Mouse (Mus musculus) heart, embryonic 10.5 days (tissue): ENCODE data around the gene Crim1. TPM values are rescaled to one million over a fixed set of nuclear protein-coding genes. Genes with fewer than 3 reads are reported as not detected.

ENCODE experiments used
- DNase-seq: peaks from one replicate; pipeline ENCODE4 v3.0.0-alpha.2; 2017; ENCODE audit warnings: low spot score
- H3K27ac ChIP-seq: fragments of 300-500 bp; sonication (generic); 2 replicates; pipeline ENCODE4 v1.5.1; 2016; ENCODE audit warnings: mild to moderate bottlenecking
- H3K27me3 ChIP-seq: fragments of 300-500 bp; sonication (generic); 2 replicates; pipeline ENCODE4 v1.6.1; 2016; ENCODE audit warnings: mild to moderate bottlenecking; ENCODE audit not compliant: poor library complexity, insufficient read depth, severe bottlenecking
- H3K36me3 ChIP-seq: fragments of 300-500 bp; sonication (generic); 2 replicates; pipeline ENCODE4 v1.6.1; 2016; ENCODE audit warnings: mild to moderate bottlenecking, moderate library complexity
- H3K4me1 ChIP-seq: fragments of 300-500 bp; sonication (generic); 2 replicates; pipeline ENCODE4 v1.6.1; 2016; ENCODE audit warnings: mild to moderate bottlenecking
- H3K4me3 ChIP-seq: fragments of 300-500 bp; sonication (generic); 2 replicates; pipeline ENCODE4 v1.5.1; 2016; ENCODE audit warnings: mild to moderate bottlenecking, moderate library complexity
- H3K9me3 ChIP-seq: fragments of 300-500 bp; sonication (generic); 2 replicates; pipeline ENCODE4 v1.6.1; 2016; ENCODE audit warnings: mild to moderate bottlenecking, moderate library complexity
- WGBS: fragments of 180-500 bp; shearing (Covaris S2); methylation state at CpG from one replicate; pipeline ENCODE4 v1.1.7; 2016; 5-methylcytosine and 5-hydroxymethylcytosine counted together
- polyA plus RNA-seq: library from polyadenylated mRNA; unstranded; fragments of >200 nt; fragmentation: Nextera tagmentation; extraction: Ambion mirVana; gene quantifications from 2 replicates; pipeline ENCODE4 v1.2.1, GENCODE M21; 2016

Crim1 gene
- polyA plus RNA-seq, 1 experiment from 2014 or later, result 3.6 TPM

DNA sequence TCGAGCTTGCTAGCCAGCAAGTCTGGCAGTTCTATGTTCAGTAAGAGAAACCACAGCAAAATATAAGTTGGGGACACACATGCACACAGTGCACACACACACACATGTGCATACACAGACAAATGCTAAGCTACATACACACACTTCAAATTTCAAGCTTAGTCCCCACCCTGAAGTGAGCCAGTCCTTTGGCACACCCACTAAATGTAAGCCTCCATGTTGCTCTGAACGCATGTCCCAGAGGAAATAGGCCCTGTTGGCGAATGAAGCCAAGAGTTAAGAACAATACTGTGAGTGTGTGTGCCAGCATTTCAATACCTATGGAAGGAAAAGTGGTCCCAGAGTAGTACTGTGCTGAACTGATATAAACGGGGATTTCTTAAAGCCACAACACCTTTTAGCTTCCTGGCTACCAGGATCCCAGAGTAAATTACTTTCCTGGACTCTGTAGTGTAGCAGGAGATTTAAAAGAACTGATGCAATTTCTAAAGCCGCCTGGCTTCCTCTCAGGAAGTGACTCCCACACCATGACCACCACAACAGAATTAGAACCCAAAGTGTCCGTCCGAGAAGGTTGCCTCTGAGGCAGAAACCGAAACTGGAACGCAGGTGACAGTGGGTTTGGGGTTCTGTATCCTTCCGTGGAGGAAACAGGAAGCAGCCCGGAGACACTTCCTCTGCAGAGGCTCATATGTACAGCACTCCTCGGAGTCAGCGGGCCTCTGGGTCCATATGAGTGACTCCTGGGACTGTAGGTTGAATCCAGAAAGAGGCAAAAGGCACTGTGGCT, 162.1 kb downstream of the Crim1 start:
- peaks cover 3% of the 10 kb centered on the region; the same call in 1 of the 2 replicates for H3K36me3 ChIP-seq
- peaks cover 6% of the 10 kb centered on the region; the same call in 1 of the 2 replicates for H3K4me1 ChIP-seq
- no peaks in the 10 kb centered on the region for H3K27me3 ChIP-seq
- H3K27ac ChIP-seq, result peak overlapping the region; percentile 42; the same call in 1 of the 2 replicates
- DNase-seq, result no peak
- no peaks in the 10 kb centered on the region for H3K9me3 ChIP-seq
- no peak overlapping the region for H3K4me3 ChIP-seq
- 67% methylated on average over 13 of the region's 13 CpGs for WGBS

DNA sequence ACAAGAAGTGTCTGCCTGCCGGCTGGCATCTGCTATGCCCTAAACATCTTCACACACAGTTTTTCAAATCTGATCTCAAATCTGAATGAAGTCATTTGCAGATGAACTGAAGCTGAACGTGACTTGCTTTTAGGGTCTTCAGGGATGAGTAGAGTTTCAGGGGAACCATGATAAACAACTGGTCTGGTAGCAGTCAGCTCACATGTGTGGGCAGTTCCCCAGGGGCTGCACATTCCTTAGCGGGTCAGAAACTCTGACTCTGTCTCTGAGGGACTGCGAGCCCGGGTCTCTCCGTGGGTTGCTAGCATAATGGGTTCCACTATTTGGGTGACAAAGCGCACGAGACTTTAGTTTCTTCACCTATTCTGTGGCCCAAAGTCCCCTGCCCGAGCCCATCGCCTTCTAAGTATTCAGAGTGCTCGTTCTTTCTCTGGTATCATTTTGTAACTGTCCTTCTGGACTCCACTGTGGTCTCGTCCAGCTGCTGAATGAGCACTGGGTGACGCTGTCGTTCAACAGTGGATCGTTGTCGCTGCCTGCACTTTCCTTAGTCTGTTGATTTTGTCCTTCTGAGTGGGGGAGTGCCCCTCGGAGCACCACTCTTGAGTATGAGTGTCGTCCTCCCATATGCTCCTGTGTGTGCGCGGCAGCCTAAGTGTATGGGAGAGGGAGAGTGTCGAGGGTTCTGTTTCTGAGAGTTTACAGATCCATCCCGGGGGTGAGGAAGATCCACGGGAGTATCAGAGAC, 164.7 kb downstream of the Crim1 start:
- Histone ChIP-seq H3K36me3 (peaks cover 16% of the 10 kb centered on the region), H3K4me1 (peaks cover 6% of the 10 kb centered on the region; the same call in 1 of the 2 replicates), H3K9me3 (no peaks in the 10 kb centered on the region), H3K27ac (no peak overlapping the region), H3K4me3 (no peak overlapping the region), H3K27me3 (no peaks in the 10 kb centered on the region)
- WGBS, result 81% methylated on average over 23 of the region's 23 CpGs
- DNase-seq, result no peak

DNA sequence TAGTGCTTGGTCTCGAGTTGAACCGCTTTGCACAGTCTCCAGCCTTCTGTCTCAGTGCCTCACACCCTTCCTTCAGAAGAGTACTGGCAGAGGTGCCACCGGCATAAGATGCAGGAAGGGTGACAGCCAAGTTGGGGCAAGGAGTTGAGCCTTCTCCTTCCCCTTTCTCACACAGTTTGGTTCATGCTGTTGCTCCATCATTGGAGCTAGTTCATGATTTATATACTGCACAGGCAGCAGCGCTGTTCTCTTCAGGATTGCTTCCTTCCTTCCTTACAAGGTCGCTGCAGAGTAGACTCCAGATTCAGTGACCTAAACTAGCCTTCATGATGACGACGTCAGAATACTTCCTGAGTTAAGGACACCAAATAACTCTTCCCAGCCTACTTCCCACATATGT, 166.0 kb downstream of the Crim1 start:
- WGBS, result 79% methylated on average over 7 of the region's 7 CpGs

DNA sequence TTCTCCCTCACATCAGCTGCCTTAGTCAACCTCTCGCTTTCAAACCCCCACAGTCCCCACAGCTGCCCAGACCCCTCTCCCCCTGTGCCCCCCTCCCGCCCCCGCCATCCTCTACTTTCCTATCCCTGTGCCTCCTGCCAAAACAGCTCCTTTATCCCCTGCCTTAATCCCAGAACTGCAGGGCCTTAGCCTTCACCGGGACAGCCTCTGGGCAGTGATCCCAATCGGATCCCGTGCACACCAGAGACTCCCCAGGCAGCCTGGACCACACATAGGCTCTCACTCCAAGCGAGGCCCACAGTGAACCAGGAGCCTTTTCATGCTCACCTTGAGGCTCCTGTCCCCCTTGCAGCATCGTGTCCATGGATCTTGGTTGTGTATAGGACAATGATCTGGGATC, 168.4 kb downstream of the Crim1 start:
- 86% methylated on average over 8 of the region's 8 CpGs for WGBS
- Histone ChIP-seq H3K27me3 (no peaks in the 10 kb centered on the region), H3K4me3 (no peak overlapping the region), H3K4me1 (no peaks in the 10 kb centered on the region), H3K27ac (no peak overlapping the region), H3K9me3 (no peaks in the 10 kb centered on the region), H3K36me3 (peaks cover 21% of the 10 kb centered on the region)
- no peak for DNase-seq

More for the DNA sequence above, 166.0 kb downstream of the Crim1 start:
- Histone ChIP-seq H3K27ac (no peak overlapping the region), H3K4me3 (no peak overlapping the region), H3K36me3 (peaks cover 16% of the 10 kb centered on the region), H3K27me3 (no peaks in the 10 kb centered on the region), H3K4me1 (peaks cover 6% of the 10 kb centered on the region; the same call in 1 of the 2 replicates), H3K9me3 (no peaks in the 10 kb centered on the region)
- DNase-seq, result no peak

- no peaks in the 10 kb centered on the region for H3K4me1 ChIP-seq
- H3K27ac ChIP-seq, result no peak overlapping the region
- no peak for DNase-seq
- H3K27me3 ChIP-seq, result no peaks in the 10 kb centered on the region
- H3K36me3 ChIP-seq, result peaks cover 26% of the 10 kb centered on the region
- H3K9me3 ChIP-seq, result no peaks in the 10 kb centered on the region
- no peak overlapping the region for H3K4me3 ChIP-seq
- 73% methylated on average over 1 of the region's 1 CpGs for WGBS
These were observed 170.4 kb downstream of the Crim1 start for GRCm38 (mm10) chr17:78370445-78370844.

DNA sequence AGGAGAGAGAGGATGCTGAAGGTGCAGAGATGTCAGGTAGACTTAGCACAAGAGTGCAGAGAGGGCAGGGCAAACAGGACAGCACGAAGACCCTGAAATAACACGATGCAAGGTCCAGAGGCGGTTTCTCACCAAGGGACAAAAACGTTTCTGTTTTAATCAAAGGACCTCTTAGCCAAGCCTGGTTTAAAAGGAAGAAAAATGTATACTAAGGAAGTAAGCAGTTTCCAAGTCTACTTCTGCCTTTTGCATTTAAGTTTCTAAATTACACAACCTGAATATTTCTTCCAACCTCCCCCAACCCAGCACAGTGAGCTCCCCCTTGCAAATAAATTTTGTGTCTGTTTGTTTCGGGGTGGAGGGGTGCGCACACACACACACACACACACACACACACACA, 173.1 kb downstream of the Crim1 start:
- H3K27ac ChIP-seq, result no peak overlapping the region
- H3K27me3 ChIP-seq, result no peaks in the 10 kb centered on the region
- no peak overlapping the region for H3K4me3 ChIP-seq
- H3K36me3 ChIP-seq, result peaks cover 26% of the 10 kb centered on the region
- WGBS, result 85% methylated on average over 6 of the region's 6 CpGs
- DNase-seq, result no peak
- H3K9me3 ChIP-seq, result no peaks in the 10 kb centered on the region
- peaks cover 3% of the 10 kb centered on the region; the same call in 1 of the 2 replicates for H3K4me1 ChIP-seq

GRCm38 (mm10) chr17:78373849-78374248, 173.8 kb downstream of the Crim1 start:
- DNase-seq, result no peak
- H3K9me3 ChIP-seq, result no peaks in the 10 kb centered on the region
- H3K27me3 ChIP-seq, result no peaks in the 10 kb centered on the region
- peaks cover 25% of the 10 kb centered on the region for H3K36me3 ChIP-seq
- H3K27ac ChIP-seq, result no peak overlapping the region
- H3K4me3 ChIP-seq, result no peak overlapping the region
- 88% methylated on average over 8 of the region's 8 CpGs for WGBS
- H3K4me1 ChIP-seq, result peaks cover 3% of the 10 kb centered on the region; the same call in 1 of the 2 replicates

DNA sequence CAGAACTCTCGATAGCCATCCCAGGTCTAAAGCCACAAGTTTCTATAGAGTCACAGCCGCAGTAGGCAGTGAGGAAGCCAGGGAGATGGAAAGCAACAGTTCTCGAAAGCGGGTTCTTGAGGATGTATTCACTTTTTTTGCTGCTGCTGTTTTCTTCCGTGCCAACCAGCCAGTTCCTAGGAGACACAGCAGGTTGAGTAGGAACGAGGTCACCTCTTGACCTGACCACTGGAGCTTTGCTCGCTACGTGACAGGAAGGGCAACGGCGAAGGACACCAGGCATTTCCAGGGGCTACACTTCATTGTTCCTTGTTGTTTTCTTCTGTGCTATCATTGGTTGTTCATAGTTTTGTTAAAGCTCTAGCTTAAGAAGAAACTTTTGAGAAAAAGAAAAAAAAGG, 174.7 kb downstream of the Crim1 start:
- Histone ChIP-seq H3K36me3 (peaks cover 25% of the 10 kb centered on the region), H3K4me1 (peaks cover 3% of the 10 kb centered on the region; the same call in 1 of the 2 replicates), H3K9me3 (no peaks in the 10 kb centered on the region), H3K27ac (no peak overlapping the region), H3K27me3 (no peaks in the 10 kb centered on the region), H3K4me3 (no peak overlapping the region)
- DNase-seq, result peak; percentile 63
- 60% methylated on average over 10 of the region's 10 CpGs for WGBS

DNA sequence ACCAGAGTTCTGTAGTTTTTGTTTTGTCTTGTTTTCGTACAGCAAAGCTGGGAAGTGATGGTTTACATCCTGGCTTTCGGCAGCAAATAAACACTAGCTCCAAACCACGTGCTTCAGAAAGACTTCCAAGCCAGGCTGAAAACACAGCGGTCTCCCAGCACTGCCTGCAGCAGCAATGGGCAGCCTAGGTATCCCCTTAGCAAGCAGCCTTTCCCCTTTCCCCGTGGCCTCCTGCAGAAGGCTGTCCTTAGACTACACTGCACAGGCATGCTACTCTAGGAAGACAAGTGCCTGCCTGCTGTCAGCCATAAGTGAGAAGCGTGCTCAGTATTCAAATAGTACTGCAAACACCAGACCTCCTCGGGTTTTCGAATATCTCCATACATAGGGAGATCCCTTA, 176.5 kb downstream of the Crim1 start:
- no peaks in the 10 kb centered on the region for H3K27me3 ChIP-seq
- peaks cover 3% of the 10 kb centered on the region; the same call in 1 of the 2 replicates for H3K4me1 ChIP-seq
- H3K4me3 ChIP-seq, result no peak overlapping the region
- H3K9me3 ChIP-seq, result no peaks in the 10 kb centered on the region
- peak; percentile 68 for DNase-seq
- 66% methylated on average over 8 of the region's 8 CpGs for WGBS
- peaks cover 28% of the 10 kb centered on the region for H3K36me3 ChIP-seq
- H3K27ac ChIP-seq, result no peak overlapping the region

- Histone ChIP-seq H3K27ac (no peak overlapping the region), H3K4me1 (peaks cover 3% of the 10 kb centered on the region; the same call in 1 of the 2 replicates), H3K9me3 (no peaks in the 10 kb centered on the region), H3K27me3 (no peaks in the 10 kb centered on the region), H3K36me3 (peaks cover 29% of the 10 kb centered on the region), H3K4me3 (no peak overlapping the region)
- DNase-seq, result peak; percentile 58
- WGBS, result 87% methylated on average over 8 of the region's 8 CpGs
These were observed 179.2 kb downstream of the Crim1 start for GRCm38 (mm10) chr17:78379079-78379729.

GRCm38 (mm10) chr17:78379730-78380245, 179.7 kb downstream of the Crim1 start:
- 84% methylated on average over 11 of the region's 11 CpGs for whole genome bisulfite sequencing
- peaks cover 29% of the 10 kb centered on the region for H3K36me3 ChIP-seq
- peak; percentile 53 for DNase-seq

DNA sequence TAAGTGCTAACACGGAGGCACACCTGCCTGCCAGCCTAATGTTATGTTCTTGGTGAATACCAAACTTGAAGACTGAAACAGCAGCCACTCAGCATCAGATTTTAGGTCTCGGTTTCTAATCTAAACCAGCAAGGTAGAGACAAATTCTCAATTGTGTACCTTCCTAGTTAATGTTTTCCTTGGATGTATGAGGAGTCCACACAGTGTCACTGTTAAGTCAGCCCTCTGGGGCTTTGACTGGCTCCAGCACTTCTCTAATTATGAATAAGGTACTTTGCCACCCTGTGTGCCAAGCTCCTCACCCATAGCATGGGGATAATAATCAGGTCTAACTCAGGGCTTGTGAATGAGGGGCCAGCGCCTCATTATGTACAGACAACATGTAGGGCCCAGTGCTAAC, 182.3 kb downstream of the Crim1 start:
- H3K9me3 ChIP-seq, result no peaks in the 10 kb centered on the region
- H3K27ac ChIP-seq, result no peak overlapping the region
- H3K27me3 ChIP-seq, result no peaks in the 10 kb centered on the region
- peaks cover 27% of the 10 kb centered on the region for H3K36me3 ChIP-seq
- no peak overlapping the region for H3K4me3 ChIP-seq
- 84% methylated on average over 3 of the region's 3 CpGs for WGBS
- no peak for DNase-seq
- H3K4me1 ChIP-seq, result no peaks in the 10 kb centered on the region

More at GRCm38 (mm10) chr17:78379730-78380245, 179.7 kb downstream of the Crim1 start:
- H3K4me3 ChIP-seq, result no peak overlapping the region
- peaks cover 3% of the 10 kb centered on the region; the same call in 1 of the 2 replicates for H3K4me1 ChIP-seq
- no peak overlapping the region for H3K27ac ChIP-seq
- H3K9me3 ChIP-seq, result no peaks in the 10 kb centered on the region
- H3K27me3 ChIP-seq, result no peaks in the 10 kb centered on the region
